Mouse (Mus musculus) embryonic fibroblast, embryonic 13.5 days (primary cell): ENCODE measurements around the gene Fat1.

Experiments
- CTCF ChIP-seq: IDR thresholded peaks from 2 replicates; pipeline ENCODE4 v1.5.1; 2011; ENCODE audit warnings: mild to moderate bottlenecking, control low read depth, low read length, moderate library complexity, borderline replicate concordance; ENCODE audit not compliant: insufficient read depth
- POLR2A ChIP-seq: IDR thresholded peaks from 2 replicates; pipeline ENCODE4 v1.6.1; 2011; ENCODE audit warnings: low read depth, mild to moderate bottlenecking, control low read depth, low read length, moderate library complexity

- TF ChIP-seq POLR2A = no peak
- TF ChIP-seq CTCF = peak; percentile 100
Measured at GRCm38 (mm10) chr8:45068759-45069386, 133.6 kb downstream of the Fat1 start, which contains the start of gene Mtnr1a.
